In the genomic region with DNA sequence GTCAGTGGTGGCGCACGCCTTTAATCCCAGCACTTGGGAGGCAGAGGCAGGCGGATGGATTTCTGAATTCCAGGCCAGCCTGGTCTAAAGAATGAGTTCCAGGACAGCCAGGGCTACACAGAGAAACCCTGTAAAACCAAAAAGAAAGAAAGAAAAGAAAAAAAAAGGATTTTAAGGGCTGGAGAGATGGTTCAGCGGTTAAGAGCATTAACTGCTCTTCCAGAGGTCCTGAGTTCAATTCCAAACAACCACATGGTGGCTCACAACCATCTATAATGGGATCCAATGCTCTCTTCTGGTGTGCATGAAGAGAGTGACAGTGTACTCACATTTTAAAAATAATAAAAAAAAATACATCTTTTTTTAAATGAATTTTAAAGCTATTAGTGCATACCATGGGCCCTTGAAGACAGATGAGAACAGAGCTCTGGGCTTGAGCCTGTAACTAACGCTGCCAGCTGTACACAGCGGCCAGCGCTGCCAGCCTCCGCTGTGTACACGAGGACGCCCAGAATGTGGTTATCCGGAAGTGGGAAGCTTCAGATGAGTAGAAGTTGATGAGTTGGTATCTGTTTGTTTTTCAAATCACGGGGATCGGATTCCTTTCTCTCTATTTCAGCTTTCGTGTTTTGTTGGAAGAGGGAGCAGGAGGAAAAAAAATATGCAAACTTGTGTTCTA, we compare ENCODE assay signal across 8 mouse cellular contexts. TPM values are rescaled to one million over a fixed set of nuclear protein-coding genes. Genes with fewer than 3 reads are reported as not detected.
A peak's percentile ranks its signal among the peaks of the same experiment; 100 is the strongest.
DNase-seq lines count a peak whose midpoint lies in the region; ATAC-seq lines count a peak whose summit lies in the region.

No protein-coding gene starts in this region.

- H3K4me1 ChIP-seq in erythroblast, embryonic 14.5 days (ENCODE audit: control insufficient read depth) = peaks cover 27% of the 10 kb centered on the region
- peaks cover 5% of the 10 kb centered on the region; the same call in 1 of the 2 replicates for H3K4me1 ChIP-seq in forebrain, embryonic 11.5 days (replicated peaks; ENCODE audit: control insufficient read depth, insufficient read depth, low read length)
- peaks cover 39% of the 10 kb centered on the region for H3K4me1 ChIP-seq in liver, embryonic 13.5 days (replicated peaks)

- no peak for ATAC-seq in erythroblast, adult 5-6 weeks (replicated peaks; ENCODE audit: low FRiP score, poor library complexity, severe bottlenecking)
- ATAC-seq in forebrain, embryonic 11.5 days (replicated peaks; ENCODE audit: low FRiP score) = no peak
- no peak for ATAC-seq in liver, embryonic 13.5 days (ENCODE audit: low read depth)

- DNase-seq in 3134 (ENCODE audit: extremely low read depth, insufficient read length, low spot score) = peak; percentile 53
- DNase-seq in forebrain, embryonic 11.5 days (ENCODE audit: low spot score) = no peak
- DNase-seq in liver, embryonic 13.5 days = peak; percentile 29
- no peak for DNase-seq in right cerebral cortex, postnatal 36 days (ENCODE audit: low spot score in 2 of 2)
- DNase-seq in adrenal gland, postnatal 10 days = no peak
- no peak for DNase-seq in adrenal gland, adult 18-20 months (ENCODE audit: low spot score in 2 of 2)

- H3K36me3 ChIP-seq in erythroblast, embryonic 14.5 days (ENCODE audit: control insufficient read depth) = peaks cover 28% of the 10 kb centered on the region
- H3K36me3 ChIP-seq in forebrain, embryonic 11.5 days (ENCODE audit: control insufficient read depth, insufficient read depth, low read length) = no peaks in the 10 kb centered on the region
- H3K36me3 ChIP-seq in liver, embryonic 13.5 days = peaks cover 20% of the 10 kb centered on the region

- no peaks in the 10 kb centered on the region for H3K27me3 ChIP-seq in erythroblast, embryonic 14.5 days (ENCODE audit: control insufficient read depth)
- H3K27me3 ChIP-seq in forebrain, embryonic 11.5 days (ENCODE audit: control insufficient read depth, insufficient read depth, low read length) = no peaks in the 10 kb centered on the region
- H3K27me3 ChIP-seq in liver, embryonic 13.5 days = no peaks in the 10 kb centered on the region

- peak overlapping the region; percentile 82 for H3K4me3 ChIP-seq in erythroblast, embryonic 14.5 days (replicated peaks)
- peak overlapping the region; percentile 71 for H3K4me3 ChIP-seq in forebrain, embryonic 11.5 days (ENCODE audit: low read depth, low read length)
- peak overlapping the region; percentile 81 for H3K4me3 ChIP-seq in liver, embryonic 13.5 days (replicated peaks)

- no peaks in the 10 kb centered on the region for H3K9me3 ChIP-seq in erythroblast, embryonic 14.5 days (ENCODE audit: control insufficient read depth, low read length)
- H3K9me3 ChIP-seq in forebrain, embryonic 11.5 days (ENCODE audit: control insufficient read depth, low read length) = no peaks in the 10 kb centered on the region
- H3K9me3 ChIP-seq in liver, embryonic 13.5 days (replicated peaks) = no peaks in the 10 kb centered on the region

- H3K9ac ChIP-seq in forebrain, embryonic 11.5 days (ENCODE audit: low read length) = peak overlapping the region; percentile 97
- peak overlapping the region; percentile 88 for H3K9ac ChIP-seq in liver, embryonic 13.5 days

- peak overlapping the region; percentile 88 for H3K4me2 ChIP-seq in forebrain, embryonic 11.5 days (ENCODE audit: low read depth, low read length, severe bottlenecking)
- peak overlapping the region; percentile 90 for H3K4me2 ChIP-seq in liver, embryonic 13.5 days

- peak overlapping the region; percentile 94 for H3K27ac ChIP-seq in forebrain, embryonic 11.5 days (ENCODE audit: low read depth, low read length)
- peak overlapping the region; percentile 89 for H3K27ac ChIP-seq in liver, embryonic 13.5 days

- WGBS in forebrain, embryonic 11.5 days = 70% methylated on average over 14 of the region's 14 CpGs
- 34% methylated on average over 14 of the region's 14 CpGs for WGBS in liver, embryonic 13.5 days (ENCODE audit: insufficient replicate concordance)

RNA-seq across cellular contexts. Expression of gene Flcn, which starts 0.8 kb away (rescaled TPM):
- 0.28 and 0.94 TPM in 2 replicates for polyA plus RNA-seq in erythroblast, embryonic 14.5 days (2012)
- 4.8 and 17.5 TPM in 2 replicates for total RNA-seq in erythroblast, adult 5-6 weeks (2015; ENCODE audit: low replicate concordance)
- 8.6 and 10.7 TPM in 2 replicates for total RNA-seq in erythroblast, adult 5-6 weeks (2017; ENCODE audit: low replicate concordance)
- 36.0 and 36.7 TPM in 2 replicates for polyA plus RNA-seq in forebrain, embryonic 11.5 days (2014; fragmentation: Nextera tagmentation; extraction: Ambion mirVana)
- 14.0 and 15.6 TPM in 2 replicates for polyA plus RNA-seq in liver, embryonic 13.5 days (2015; fragmentation: Nextera tagmentation; extraction: Ambion mirVana)
- 10 to 100 TPM; 33.3 to 51.3 TPM for total RNA-seq in adrenal gland, postnatal 10 days (2021)
- total RNA-seq in adrenal gland, adult 18-20 months (2021) = 10 to 100 TPM; 85.5 to 99.0 TPM

RNA-seq across cellular contexts. Expression of gene Pld6, which starts 23.2 kb away (rescaled TPM):
- polyA plus RNA-seq in erythroblast, embryonic 14.5 days (2012) = not detected in 2 replicates
- not detected in 2 replicates for total RNA-seq in erythroblast, adult 5-6 weeks (2015; ENCODE audit: low replicate concordance)
- total RNA-seq in erythroblast, adult 5-6 weeks (2017; ENCODE audit: low replicate concordance) = 0.84 TPM in 1 of 2 replicates, not detected in the other
- 0.72 and 1.3 TPM in 2 replicates for polyA plus RNA-seq in forebrain, embryonic 11.5 days (2014; fragmentation: Nextera tagmentation; extraction: Ambion mirVana)
- 2.8 TPM in 2 replicates for polyA plus RNA-seq in liver, embryonic 13.5 days (2015; fragmentation: Nextera tagmentation; extraction: Ambion mirVana)
- 10 to 100 TPM in 1 of 2 experiments, 1 to 10 TPM in 1; 6.5 to 10.4 TPM for total RNA-seq in adrenal gland, postnatal 10 days (2021)
- 1 to 10 TPM in 1 of 2 experiments, under 1 TPM in 1; 0.90 to 2.1 TPM for total RNA-seq in adrenal gland, adult 18-20 months (2021)

RNA-seq across cellular contexts. Expression of gene Nt5m, which starts 28.6 kb away (rescaled TPM):
- 0.83 and 0.99 TPM in 2 replicates for polyA plus RNA-seq in erythroblast, embryonic 14.5 days (2012)
- 0.38 and 1.0 TPM in 2 replicates for total RNA-seq in erythroblast, adult 5-6 weeks (2015; ENCODE audit: low replicate concordance)
- total RNA-seq in erythroblast, adult 5-6 weeks (2017; ENCODE audit: low replicate concordance) = 2.0 TPM in 1 of 2 replicates, not detected in the other
- 39.1 and 40.5 TPM in 2 replicates for polyA plus RNA-seq in forebrain, embryonic 11.5 days (2014; fragmentation: Nextera tagmentation; extraction: Ambion mirVana)
- 13.6 and 14.4 TPM in 2 replicates for polyA plus RNA-seq in liver, embryonic 13.5 days (2015; fragmentation: Nextera tagmentation; extraction: Ambion mirVana)
- total RNA-seq in adrenal gland, postnatal 10 days (2021) = 10 to 100 TPM; 31.4 to 34.2 TPM
- total RNA-seq in adrenal gland, adult 18-20 months (2021) = 10 to 100 TPM; 27.7 to 29.9 TPM

RNA-seq across cellular contexts. Expression of gene Cops3, which starts 29.0 kb away (rescaled TPM):
- polyA plus RNA-seq in erythroblast, embryonic 14.5 days (2012) = 2.9 and 3.4 TPM in 2 replicates
- total RNA-seq in erythroblast, adult 5-6 weeks (2015; ENCODE audit: low replicate concordance) = 57.3 and 117 TPM in 2 replicates
- 31.9 and 41.4 TPM in 2 replicates for total RNA-seq in erythroblast, adult 5-6 weeks (2017; ENCODE audit: low replicate concordance)
- polyA plus RNA-seq in forebrain, embryonic 11.5 days (2014; fragmentation: Nextera tagmentation; extraction: Ambion mirVana) = 251 and 258 TPM in 2 replicates
- 127 and 141 TPM in 2 replicates for polyA plus RNA-seq in liver, embryonic 13.5 days (2015; fragmentation: Nextera tagmentation; extraction: Ambion mirVana)
- 100 to 1,000 TPM in 1 of 2 experiments, 10 to 100 TPM in 1; 98.7 to 103 TPM for total RNA-seq in adrenal gland, postnatal 10 days (2021)
- 10 to 100 TPM; 81.4 to 86.3 TPM for total RNA-seq in adrenal gland, adult 18-20 months (2021)

Comparison
In these comparisons a context has a peak if more than half of its experiments do, and no peak if none do; other contexts are left out.
1. DNase-seq: peak in 3134 (single experiment) and liver, embryonic 13.5 days (single experiment); none in forebrain, embryonic 11.5 days (single experiment), right cerebral cortex, postnatal 36 days (0 of 2), adrenal gland, postnatal 10 days (single experiment) and adrenal gland, adult 18-20 months (0 of 2).
2. RNA of gene Nt5m, which starts 28.6 kb away (total RNA-seq): 31.4 to 34.2 TPM in adrenal gland, postnatal 10 days and 27.7 to 29.9 TPM in adrenal gland, adult 18-20 months; 0.38 to 2.0 TPM in erythroblast, adult 5-6 weeks; every median in the first group is over 4 times any median in the second.
3. Peak in every context shown above with its lines, with median percentiles within 50 percentile points of each other: H3K4me3 ChIP-seq.